Mouse (Mus musculus): ENCODE results near the gene Clip3. TPM values are rescaled to one million over a fixed set of nuclear protein-coding genes. Genes with fewer than 3 reads are reported as not detected.

Clip3 gene
- 33.3 and 36.5 TPM in 2 replicates for polyA plus RNA-seq (2015; fragmentation: Nextera tagmentation; extraction: Ambion mirVana)

DNA sequence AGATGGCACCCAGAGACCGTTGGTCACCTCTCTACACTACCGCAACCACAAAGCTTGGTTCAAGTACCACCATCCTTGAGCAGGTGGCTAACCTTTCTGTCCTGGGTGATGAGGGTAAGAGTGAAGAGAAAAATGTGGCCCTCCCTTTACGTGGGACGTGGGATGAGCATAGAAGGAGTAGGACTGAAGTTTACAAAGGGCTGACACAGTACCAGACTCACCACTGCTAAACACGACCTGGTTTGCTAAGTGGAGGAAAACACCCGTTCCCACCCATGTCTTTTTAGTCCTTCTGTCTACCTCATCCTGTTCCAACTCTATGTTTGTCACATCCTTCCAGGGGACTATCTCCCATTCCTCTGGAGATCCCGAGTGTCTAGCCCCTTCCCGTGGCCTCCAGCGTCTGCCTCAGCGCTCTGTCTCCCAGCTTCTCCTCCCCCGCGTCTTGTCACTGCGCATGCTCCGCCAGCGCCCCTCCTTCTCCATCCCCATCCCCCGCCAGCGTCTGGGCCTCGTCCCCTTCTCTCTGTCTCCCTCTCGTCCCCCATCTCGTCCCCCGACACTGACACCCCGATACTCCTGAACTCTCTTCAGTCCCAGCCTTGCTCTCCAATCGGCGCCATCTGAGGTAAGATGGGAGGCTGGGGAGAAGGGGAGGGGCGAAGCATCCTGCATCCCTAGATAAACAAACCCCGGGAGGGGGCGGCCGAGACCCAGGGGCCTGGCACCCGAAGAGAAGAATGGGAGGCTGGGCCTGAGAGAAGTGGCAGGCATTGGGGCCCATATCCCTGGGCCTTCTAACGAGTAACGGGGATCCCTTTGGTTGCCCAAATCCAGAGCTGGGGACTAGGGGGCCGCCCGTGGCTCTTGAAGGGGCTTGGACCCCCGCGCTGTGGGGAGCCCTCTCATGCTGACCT is at the start of gene Clip3:
TSS of gene Clip3 (plus strand) at position 514 of the 917 bp plus-strand sequence.
- peak within 1 kb of the TSS; percentile 79 for H3K4me2 ChIP-seq
- peak within 1 kb of the TSS; percentile 71 for H3K27ac ChIP-seq
- H3K9ac ChIP-seq, result peak within 1 kb of the TSS; percentile 84
- ATAC-seq (replicated peaks; ENCODE audit: low FRiP score), result peak; percentile 85
- 8% methylated on average over 35 of the region's 35 CpGs for WGBS
- H3K4me1 ChIP-seq, result peaks cover 22% of the 10 kb centered on the region
- H3K9me3 ChIP-seq (replicated peaks), result no peaks in the 10 kb centered on the region
- H3K4me3 ChIP-seq (replicated peaks), result peak within 1 kb of the TSS; percentile 79
- H3K27me3 ChIP-seq, result no peaks in the 10 kb centered on the region
- peaks cover 23% of the 10 kb centered on the region for H3K36me3 ChIP-seq

GRCm38 (mm10) chr7:30251956-30252954 is 39.3 kb upstream of the Clip3 start:
- no peak overlapping the region for H3K9ac ChIP-seq
- H3K4me3 ChIP-seq (replicated peaks), result no peak overlapping the region
- peaks cover 20% of the 10 kb centered on the region; the same call in 1 of the 2 replicates for H3K36me3 ChIP-seq
- 84% methylated on average over 12 of the region's 12 CpGs for WGBS
- ATAC-seq (replicated peaks; ENCODE audit: low FRiP score), result no peak
- no peak overlapping the region for H3K27ac ChIP-seq
- H3K4me2 ChIP-seq, result no peak overlapping the region
- no peaks in the 10 kb centered on the region for H3K4me1 ChIP-seq
- H3K9me3 ChIP-seq (replicated peaks), result no peaks in the 10 kb centered on the region
- H3K27me3 ChIP-seq, result no peaks in the 10 kb centered on the region

DNA sequence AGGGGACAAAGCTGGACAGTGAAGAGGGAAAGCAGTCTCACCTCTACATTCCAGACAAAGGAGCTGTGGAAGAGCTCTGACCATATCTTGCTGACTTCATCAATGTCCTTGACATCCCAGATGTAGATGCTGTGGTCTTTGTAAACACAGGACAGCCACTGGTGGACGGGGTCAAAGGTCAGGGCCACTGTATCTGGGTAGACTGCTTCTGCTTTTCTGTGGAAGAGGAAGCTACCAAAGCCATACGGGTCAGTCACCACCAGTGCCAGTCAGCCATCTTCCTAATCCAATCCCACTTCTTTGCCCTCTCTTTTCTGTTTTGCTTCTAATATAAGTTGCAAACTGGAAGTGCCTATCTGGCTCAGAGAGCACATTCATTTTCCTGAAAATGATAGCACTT is 26.5 kb upstream of the Clip3 start:
- WGBS, result 85% methylated on average over 2 of the region's 2 CpGs
- H3K36me3 ChIP-seq, result peaks cover 41% of the 10 kb centered on the region
- H3K27ac ChIP-seq, result no peak overlapping the region

DNA sequence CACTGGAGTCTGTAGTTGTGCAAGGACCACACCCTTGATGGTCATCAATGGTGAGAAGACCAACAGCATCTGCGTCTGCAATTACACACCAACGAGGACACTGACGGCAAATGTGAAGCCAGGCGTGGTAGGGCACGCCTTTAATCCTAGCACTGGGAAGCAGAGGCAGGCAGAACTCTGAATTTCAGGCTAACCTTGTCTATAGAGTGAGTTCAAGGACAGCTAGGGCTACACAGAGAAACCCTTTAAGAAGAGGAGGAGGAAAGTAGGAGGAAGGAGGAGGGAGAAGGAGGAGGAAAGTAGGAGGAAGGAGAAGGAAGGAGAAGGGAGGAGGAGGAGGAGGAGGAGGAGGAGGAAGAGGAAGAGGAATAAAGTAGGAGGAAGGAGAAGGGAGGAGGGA is 26.0 kb upstream of the Clip3 start:
- Histone ChIP-seq H3K36me3 (peaks cover 45% of the 10 kb centered on the region), H3K27me3 (no peaks in the 10 kb centered on the region), H3K4me3 (replicated peaks) (no peak overlapping the region), H3K4me2 (no peak overlapping the region), H3K9ac (no peak overlapping the region), H3K4me1 (no peaks in the 10 kb centered on the region), H3K9me3 (replicated peaks) (no peaks in the 10 kb centered on the region), H3K27ac (no peak overlapping the region)
- ATAC-seq (replicated peaks; ENCODE audit: low FRiP score), result no peak
- WGBS, result 89% methylated on average over 5 of the region's 5 CpGs

More for the DNA sequence above, 26.5 kb upstream of the Clip3 start:
- Histone ChIP-seq H3K9ac (no peak overlapping the region), H3K4me2 (no peak overlapping the region), H3K4me1 (no peaks in the 10 kb centered on the region), H3K9me3 (replicated peaks) (no peaks in the 10 kb centered on the region), H3K4me3 (replicated peaks) (no peak overlapping the region), H3K27me3 (no peaks in the 10 kb centered on the region)
- no peak for ATAC-seq (replicated peaks; ENCODE audit: low FRiP score)

GRCm38 (mm10) chr7:30265935-30266334 is 25.6 kb upstream of the Clip3 start:
- Histone ChIP-seq H3K27me3 (no peaks in the 10 kb centered on the region), H3K27ac (no peak overlapping the region), H3K4me3 (replicated peaks) (no peak overlapping the region), H3K4me2 (no peak overlapping the region), H3K9ac (no peak overlapping the region), H3K9me3 (replicated peaks) (no peaks in the 10 kb centered on the region), H3K4me1 (no peaks in the 10 kb centered on the region), H3K36me3 (peaks cover 44% of the 10 kb centered on the region)
- WGBS, result 91% methylated on average over 7 of the region's 7 CpGs
- no peak for ATAC-seq (replicated peaks; ENCODE audit: low FRiP score)

GRCm38 (mm10) chr7:30266780-30267179 is 24.7 kb upstream of the Clip3 start:
- Histone ChIP-seq H3K4me3 (replicated peaks) (no peak overlapping the region), H3K9ac (no peak overlapping the region), H3K27ac (no peak overlapping the region), H3K36me3 (peaks cover 42% of the 10 kb centered on the region), H3K4me1 (no peaks in the 10 kb centered on the region), H3K9me3 (replicated peaks) (no peaks in the 10 kb centered on the region), H3K4me2 (no peak overlapping the region), H3K27me3 (no peaks in the 10 kb centered on the region)
- WGBS, result 89% methylated on average over 3 of the region's 3 CpGs
- no peak for ATAC-seq (replicated peaks; ENCODE audit: low FRiP score)

DNA sequence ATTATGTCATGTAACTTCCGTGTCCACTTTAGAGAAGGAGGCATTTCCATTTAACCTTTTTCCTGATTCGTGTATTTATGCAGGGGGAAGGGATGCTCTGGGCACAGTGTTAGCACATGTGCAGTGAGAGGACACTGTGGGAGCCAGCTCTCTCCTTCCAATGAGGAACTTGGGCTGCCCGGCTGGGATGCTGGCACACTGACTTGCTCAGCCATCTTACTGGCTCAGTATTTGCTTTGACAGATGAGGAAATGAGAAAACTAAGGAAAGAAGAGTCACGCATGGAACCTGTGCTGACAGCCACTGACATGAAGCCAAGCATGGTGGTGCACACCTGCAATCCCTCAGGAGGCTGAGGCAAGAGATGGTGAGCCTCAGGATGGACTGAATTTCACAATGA is 21.9 kb upstream of the Clip3 start:
- Histone ChIP-seq H3K9me3 (replicated peaks) (no peaks in the 10 kb centered on the region), H3K27me3 (no peaks in the 10 kb centered on the region), H3K9ac (no peak overlapping the region), H3K27ac (no peak overlapping the region), H3K4me1 (no peaks in the 10 kb centered on the region), H3K4me2 (no peak overlapping the region), H3K4me3 (replicated peaks) (no peak overlapping the region), H3K36me3 (peaks cover 36% of the 10 kb centered on the region)
- no peak for ATAC-seq (replicated peaks; ENCODE audit: low FRiP score)
- WGBS, result 88% methylated on average over 4 of the region's 4 CpGs

DNA sequence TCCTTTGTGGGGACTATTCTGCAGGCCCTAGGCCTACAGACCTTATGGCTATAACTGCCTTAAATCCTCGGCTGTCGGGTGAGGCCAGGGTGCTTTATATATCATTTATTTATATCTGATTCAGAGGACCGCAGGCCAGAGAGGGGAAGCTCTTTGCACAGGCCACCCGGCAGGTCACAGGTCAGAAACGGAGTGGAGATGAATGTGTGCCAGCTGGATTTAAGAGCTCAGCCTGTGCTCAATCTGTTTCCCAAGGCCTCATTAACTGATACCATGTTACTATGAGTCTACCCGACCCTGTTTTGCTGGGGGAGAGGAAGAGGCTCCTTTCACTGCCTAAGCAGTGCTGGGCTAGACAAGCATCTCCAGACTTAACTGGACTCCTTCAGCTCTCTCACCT is 17.1 kb upstream of the Clip3 start:
- Histone ChIP-seq H3K27ac (no peak overlapping the region), H3K9me3 (replicated peaks) (no peaks in the 10 kb centered on the region), H3K4me2 (no peak overlapping the region), H3K27me3 (no peaks in the 10 kb centered on the region), H3K4me1 (peaks cover 7% of the 10 kb centered on the region), H3K36me3 (peaks cover 17% of the 10 kb centered on the region; the same call in 1 of the 2 replicates), H3K4me3 (replicated peaks) (no peak overlapping the region), H3K9ac (no peak overlapping the region)
- no peak for ATAC-seq (replicated peaks; ENCODE audit: low FRiP score)
- WGBS, result 58% methylated on average over 6 of the region's 6 CpGs

- Histone ChIP-seq H3K27me3 (no peaks in the 10 kb centered on the region), H3K4me3 (replicated peaks) (peak overlapping the region; percentile 69; the same call in 1 of the 2 replicates), H3K4me1 (peaks cover 19% of the 10 kb centered on the region), H3K4me2 (peak overlapping the region; percentile 85; the same call in 1 of the 2 replicates), H3K27ac (no peak overlapping the region), H3K36me3 (no peaks in the 10 kb centered on the region; the same call in 1 of the 2 replicates), H3K9ac (no peak overlapping the region), H3K9me3 (replicated peaks) (no peaks in the 10 kb centered on the region)
- no peak for ATAC-seq (replicated peaks; ENCODE audit: low FRiP score)
- 38% methylated on average over 2 of the region's 2 CpGs for WGBS
Measured at GRCm38 (mm10) chr7:30278911-30279310, 12.6 kb upstream of the Clip3 start.

GRCm38 (mm10) chr7:30279536-30279935 is 12.0 kb upstream of the Clip3 start:
- Histone ChIP-seq H3K4me1 (peaks cover 19% of the 10 kb centered on the region), H3K9ac (peak overlapping the region; percentile 49), H3K4me2 (peak overlapping the region; percentile 85), H3K27ac (peak overlapping the region; percentile 99), H3K9me3 (replicated peaks) (no peaks in the 10 kb centered on the region), H3K36me3 (no peaks in the 10 kb centered on the region; the same call in 1 of the 2 replicates), H3K4me3 (replicated peaks) (peak overlapping the region; percentile 69), H3K27me3 (no peaks in the 10 kb centered on the region)
- no peak; the same call in 1 of the 2 replicates for ATAC-seq (replicated peaks; ENCODE audit: low FRiP score)
- 0% methylated on average over 6 of the region's 6 CpGs for WGBS

DNA sequence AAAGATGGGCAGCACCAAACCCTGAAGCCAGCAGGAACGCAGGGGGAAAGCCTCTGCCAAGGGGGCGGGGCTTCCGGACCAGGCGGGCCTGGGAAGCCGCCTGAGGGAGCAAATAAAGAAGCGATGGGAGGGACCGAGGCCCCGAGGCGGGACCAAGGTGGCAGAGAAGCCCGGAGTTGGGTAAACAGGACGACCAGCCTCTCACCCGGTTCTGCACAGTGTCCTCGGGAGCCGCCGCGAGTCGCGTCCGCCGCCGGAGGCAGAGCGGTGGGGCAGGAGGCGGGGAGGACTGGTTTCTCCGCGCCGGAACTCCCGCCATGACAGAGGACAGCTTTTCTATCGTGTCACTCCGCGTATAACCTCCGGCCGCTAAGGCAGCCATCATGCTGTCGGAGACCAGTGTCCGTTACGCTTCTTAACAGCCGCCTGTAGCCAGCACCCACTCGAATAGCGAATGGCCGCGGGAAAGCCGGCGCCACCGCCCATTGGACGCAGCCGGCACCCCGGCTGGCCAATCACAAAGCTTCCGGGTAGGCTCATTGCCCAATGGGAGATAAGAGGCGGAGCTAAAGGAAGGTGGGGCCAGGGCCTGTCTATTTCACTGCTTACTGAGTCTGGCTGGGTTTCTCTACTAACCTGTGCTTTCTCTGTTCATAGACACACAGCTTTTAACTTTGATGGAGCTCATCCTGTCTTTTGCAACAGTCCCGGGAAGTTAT is 11.4 kb upstream of the Clip3 start, which contains the start of the genes Thap8 and Wdr62:
TSS of gene Thap8 (plus strand) at position 144 of the 719 bp plus-strand sequence.
TSS of gene Wdr62 (minus strand) at position 469 of the 719 bp plus-strand sequence.
- Histone ChIP-seq H3K4me2 (peak within 1 kb of the TSS; percentile 85), H3K27me3 (no peaks in the 10 kb centered on the region), H3K27ac (peak within 1 kb of the TSS; percentile 99), H3K9ac (peak within 1 kb of the TSS; percentile 49), H3K36me3 (no peaks in the 10 kb centered on the region; the same call in 1 of the 2 replicates), H3K4me1 (peaks cover 19% of the 10 kb centered on the region), H3K9me3 (replicated peaks) (no peaks in the 10 kb centered on the region), H3K4me3 (replicated peaks) (peak within 1 kb of the TSS; percentile 69)
- under 1% methylated on average over 49 of the region's 49 CpGs for whole genome bisulfite sequencing
- ATAC-seq (replicated peaks; ENCODE audit: low FRiP score), result peak; percentile 97

Measured in kidney, embryonic 15.5 days (tissue).